Mouse (Mus musculus): ENCODE results near the gene Sapcd1.

Sapcd1 gene

GRCm38 (mm10) chr17:35027277-35028068, at the start of gene Sapcd1:
Sapcd1 (minus strand) TSS chr17:35028016.
- TF ChIP-seq GATA4 (IDR thresholded peaks at IDR 0.05; ENCODE audit: insufficient replicate concordance, low read length) = no peak

- TF ChIP-seq GATA4 (IDR thresholded peaks at IDR 0.05; ENCODE audit: insufficient replicate concordance, low read length) = no peak
Observed at GRCm38 (mm10) chr17:35077285-35077684, 49.5 kb upstream of the Sapcd1 start.

- no peak for TF ChIP-seq GATA4 (IDR thresholded peaks at IDR 0.05; ENCODE audit: insufficient replicate concordance, low read length)
Observed at GRCm38 (mm10) chr17:35076507-35077176, 48.8 kb upstream of the Sapcd1 start, which contains the start of gene Ly6g6e. Ly6g6e (plus strand) TSS chr17:35076902.

DNA sequence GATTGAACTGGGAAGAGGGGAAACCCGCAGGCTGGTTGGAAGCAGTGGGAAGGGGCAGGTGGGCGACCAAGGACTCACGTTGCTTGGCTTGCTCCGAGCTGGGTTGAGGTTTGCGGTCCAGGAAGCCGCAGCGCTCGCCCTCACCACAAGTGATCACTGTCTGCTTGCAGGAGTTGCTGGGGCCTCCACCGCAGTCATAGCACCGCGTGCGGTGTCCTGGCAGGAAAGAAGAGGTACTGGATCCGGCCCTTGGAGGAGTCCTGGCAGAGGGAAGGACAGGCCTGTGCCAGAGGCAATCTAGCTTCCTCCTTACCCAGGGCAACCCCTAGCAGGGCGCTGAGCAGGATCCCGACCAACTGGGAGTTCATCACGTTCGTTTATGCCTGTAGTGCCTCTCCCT, 46.3 kb upstream of the Sapcd1 start:
- TF ChIP-seq GATA4 (IDR thresholded peaks at IDR 0.05; ENCODE audit: insufficient replicate concordance, low read length) = no peak

GRCm38 (mm10) chr17:35071454-35071853, 43.6 kb upstream of the Sapcd1 start:
- no peak for TF ChIP-seq GATA4 (IDR thresholded peaks at IDR 0.05; ENCODE audit: insufficient replicate concordance, low read length)

DNA sequence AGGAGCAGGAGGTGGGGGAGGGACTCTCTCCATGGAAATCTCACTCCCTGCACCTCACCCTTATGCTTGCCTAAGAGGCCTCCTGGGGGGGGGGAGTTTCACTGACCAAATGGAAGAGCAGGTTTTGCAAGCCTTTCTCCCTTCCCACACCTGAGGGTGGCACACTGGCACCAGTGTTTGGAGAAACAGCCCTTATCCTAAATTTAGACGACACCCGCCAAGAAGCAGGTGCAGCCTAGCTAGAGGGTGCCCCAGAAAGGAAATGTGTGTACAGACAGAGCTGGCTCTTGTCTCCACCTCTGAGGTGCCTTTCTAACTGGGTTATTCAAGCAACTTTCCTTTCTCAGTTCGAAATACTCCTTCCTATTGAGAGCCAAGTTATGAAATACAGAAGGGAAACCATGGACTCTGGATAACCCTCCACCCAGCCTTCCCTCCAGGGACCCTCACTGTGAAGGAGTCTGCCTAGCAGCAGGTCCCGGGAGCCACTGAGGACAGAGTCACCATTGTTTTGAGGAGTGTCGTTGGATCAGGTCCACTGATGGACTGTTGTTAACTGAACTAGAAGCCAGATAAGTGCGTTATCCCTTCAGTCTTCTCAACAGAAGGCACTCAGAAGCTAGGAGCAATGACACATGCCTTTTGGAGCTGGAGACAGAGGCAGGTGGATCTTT, 42.9 kb upstream of the Sapcd1 start:
- no peak for TF ChIP-seq GATA4 (IDR thresholded peaks at IDR 0.05; ENCODE audit: insufficient replicate concordance, low read length)

- TF ChIP-seq GATA4 (IDR thresholded peaks at IDR 0.05; ENCODE audit: insufficient replicate concordance, low read length) = no peak
Observed at GRCm38 (mm10) chr17:35068213-35068914, 40.5 kb upstream of the Sapcd1 start.

DNA sequence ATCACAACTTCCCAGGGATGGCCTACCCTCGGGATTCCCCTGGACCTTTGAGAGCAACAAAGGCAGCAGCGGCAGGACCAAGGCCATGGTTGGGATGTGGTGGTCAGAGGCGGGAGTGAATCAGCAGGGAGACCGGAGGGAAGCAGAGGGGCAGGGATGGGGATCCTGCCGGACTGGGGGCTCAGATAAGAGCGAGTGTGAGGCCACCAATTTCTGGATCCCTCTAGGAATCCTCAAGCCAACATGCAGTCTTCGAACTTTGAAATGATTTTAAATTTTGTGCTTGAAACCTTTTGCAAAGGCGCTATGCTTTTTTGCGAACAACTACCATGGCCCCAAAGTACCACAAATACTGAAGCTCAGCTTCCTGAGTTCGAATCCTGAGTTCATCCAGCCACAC, 38.3 kb upstream of the Sapcd1 start, which contains the start of gene Mpig6b:
TSS of gene Mpig6b (minus strand) at position 101 of the 400 bp plus-strand sequence.
- TF ChIP-seq GATA4 (IDR thresholded peaks at IDR 0.05; ENCODE audit: insufficient replicate concordance, low read length) = no peak

- TF ChIP-seq GATA4 (IDR thresholded peaks at IDR 0.05; ENCODE audit: insufficient replicate concordance, low read length) = no peak
Observed at GRCm38 (mm10) chr17:35064951-35065947, 37.4 kb upstream of the Sapcd1 start, which contains the start of gene Ly6g6c. Ly6g6c (plus strand) TSS chr17:35065388.

GRCm38 (mm10) chr17:35064378-35064877, 36.6 kb upstream of the Sapcd1 start:
- TF ChIP-seq GATA4 (IDR thresholded peaks at IDR 0.05; ENCODE audit: insufficient replicate concordance, low read length) = no peak

GRCm38 (mm10) chr17:35063466-35063865, 35.6 kb upstream of the Sapcd1 start:
- TF ChIP-seq GATA4 (IDR thresholded peaks at IDR 0.05; ENCODE audit: insufficient replicate concordance, low read length) = no peak

DNA sequence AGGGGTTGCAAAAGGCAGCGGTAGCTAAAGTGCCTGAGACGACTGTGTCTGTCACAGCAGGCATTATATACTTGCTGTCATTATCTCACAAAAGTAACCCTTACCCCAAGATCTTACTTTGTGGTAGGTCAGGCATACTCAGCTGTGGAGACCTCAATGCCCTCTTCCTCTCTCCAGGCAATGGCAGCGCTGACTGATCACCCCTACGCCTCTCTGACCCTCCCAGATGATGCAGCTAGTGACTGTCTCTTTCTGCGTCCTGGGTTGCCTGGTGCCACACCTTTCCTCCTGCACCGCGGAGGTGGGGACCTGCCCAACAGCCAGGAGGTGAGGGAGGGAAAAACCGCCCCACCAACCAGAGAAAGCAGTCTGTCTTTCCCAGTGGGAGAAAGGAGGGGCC, 33.5 kb upstream of the Sapcd1 start:
- no peak for TF ChIP-seq GATA4 (IDR thresholded peaks at IDR 0.05; ENCODE audit: insufficient replicate concordance, low read length)

DNA sequence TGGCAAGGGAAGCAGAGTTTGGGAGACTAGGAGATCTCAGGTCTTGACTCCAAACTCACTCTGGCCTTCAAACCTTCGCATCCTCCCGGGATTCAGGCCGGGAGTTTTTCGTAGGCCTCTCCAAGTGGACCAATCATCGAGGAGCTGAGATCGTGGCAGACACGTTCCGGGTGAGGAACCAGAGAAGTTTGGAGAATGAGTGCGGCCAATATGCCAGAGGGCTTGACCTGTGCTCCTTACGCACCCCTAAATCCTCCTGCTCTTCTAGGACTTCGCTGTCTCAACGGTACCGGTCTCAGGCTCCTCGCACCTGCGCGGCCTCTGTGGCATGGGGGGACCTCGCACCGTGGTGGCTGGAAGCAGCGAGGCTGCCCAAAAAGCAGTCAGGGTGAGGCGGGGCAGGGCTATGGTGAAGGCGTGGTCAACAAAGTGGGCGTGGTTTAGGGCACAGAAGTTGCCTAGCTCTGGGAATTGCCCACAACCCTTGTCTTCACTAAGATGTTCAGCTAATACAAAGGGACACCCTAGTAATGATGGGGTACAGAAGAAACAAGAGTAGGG, 33.0 kb upstream of the Sapcd1 start:
- no peak for TF ChIP-seq GATA4 (IDR thresholded peaks at IDR 0.05; ENCODE audit: insufficient replicate concordance, low read length)

Data from liver, adult (tissue).